Mouse (Mus musculus): ENCODE measurements at regions not wholly inside any gene's neighbourhood (a gene's known extent, or its start where the extent isn't known, plus 50 kb on each side); places are given as distances from the start of the nearest gene placed in this dataset.

DNA sequence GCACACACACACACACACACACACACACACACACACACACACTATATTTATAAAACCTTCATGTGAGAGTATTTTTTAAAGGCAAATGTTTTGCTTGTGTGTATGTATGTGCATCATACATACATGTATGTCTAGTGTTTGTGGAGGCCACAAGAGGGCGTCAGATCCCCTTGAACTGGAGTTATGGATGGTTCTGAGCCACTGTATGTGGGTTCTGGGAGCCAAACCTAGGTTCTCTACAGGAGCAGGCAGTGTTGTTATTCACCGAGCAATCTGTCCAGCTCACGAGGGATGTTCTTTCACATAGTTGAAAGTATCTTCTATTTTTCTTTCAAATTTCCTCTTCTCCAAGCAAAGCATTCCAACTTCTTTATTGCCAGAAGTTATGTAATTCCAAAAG is 56.3 kb upstream of the Agtr2 start:
- no peak for TF ChIP-seq POLR2A (IDR thresholded peaks at IDR 0.05; ENCODE audit: extremely low read depth, insufficient read depth, low read length)
- TF ChIP-seq CTCF (IDR thresholded peaks at IDR 0.05; ENCODE audit: low read depth, low read length) = no peak
- Histone ChIP-seq H3K4me1 (ENCODE audit: control insufficient read depth, insufficient read depth, low read length) (no peaks in the 10 kb centered on the region), H3K79me2 (ENCODE audit: control insufficient read depth, insufficient read depth, low read length) (no peaks in the 10 kb centered on the region), H3K27ac (replicated peaks; ENCODE audit: insufficient read depth, low read depth, low read length) (no peak overlapping the region), H3K9ac (ENCODE audit: low read depth, low read length) (no peak overlapping the region), H3K36me3 (ENCODE audit: control insufficient read depth, insufficient read depth, low read length) (no peaks in the 10 kb centered on the region), H3K27me3 (ENCODE audit: control insufficient read depth, insufficient read depth, low read length) (no peaks in the 10 kb centered on the region), H3K4me3 (ENCODE audit: insufficient read depth, low read depth, low read length) (no peak overlapping the region)
- 58% methylated on average over 3 of the region's 3 CpGs for WGBS
- DNase-seq (ENCODE audit: extremely low read depth, low read depth, low spot score) = no peak

DNA sequence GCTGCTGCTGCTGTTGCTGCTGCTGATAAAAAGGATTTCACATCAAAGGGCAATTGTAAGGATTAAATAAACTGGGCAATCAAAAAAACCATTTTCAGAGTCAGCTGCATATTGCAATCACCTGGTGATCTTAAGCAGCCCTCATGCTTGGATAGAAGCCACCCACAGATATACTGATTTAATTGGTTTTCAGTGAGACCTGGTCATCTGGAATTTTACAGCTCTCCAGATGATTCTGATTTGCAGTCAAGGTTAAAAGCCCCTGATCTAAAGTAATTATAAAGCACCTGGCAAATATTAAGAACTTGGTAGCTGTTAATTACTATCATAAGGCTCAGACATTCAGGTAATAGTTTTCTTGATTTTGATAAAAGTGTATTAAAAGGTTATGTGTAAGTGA is 50.8 kb upstream of the Agtr2 start:
- H3K4me3 ChIP-seq (ENCODE audit: insufficient read depth, low read depth, low read length) = no peak overlapping the region
- H3K79me2 ChIP-seq (ENCODE audit: control insufficient read depth, insufficient read depth, low read length) = no peaks in the 10 kb centered on the region
- H3K36me3 ChIP-seq (ENCODE audit: control insufficient read depth, insufficient read depth, low read length) = no peaks in the 10 kb centered on the region
- TF ChIP-seq CTCF (IDR thresholded peaks at IDR 0.05; ENCODE audit: low read depth, low read length) = no peak
- no peak for TF ChIP-seq POLR2A (IDR thresholded peaks at IDR 0.05; ENCODE audit: extremely low read depth, insufficient read depth, low read length)
- no peak overlapping the region for H3K27ac ChIP-seq (replicated peaks; ENCODE audit: insufficient read depth, low read depth, low read length)
- no peak for DNase-seq (ENCODE audit: extremely low read depth, low read depth, low spot score)
- H3K4me1 ChIP-seq (ENCODE audit: control insufficient read depth, insufficient read depth, low read length) = no peaks in the 10 kb centered on the region
- no peak overlapping the region for H3K9ac ChIP-seq (ENCODE audit: low read depth, low read length)
- H3K27me3 ChIP-seq (ENCODE audit: control insufficient read depth, insufficient read depth, low read length) = no peaks in the 10 kb centered on the region
